Mouse (Mus musculus): ENCODE results near the gene Olfr524.

DNA sequence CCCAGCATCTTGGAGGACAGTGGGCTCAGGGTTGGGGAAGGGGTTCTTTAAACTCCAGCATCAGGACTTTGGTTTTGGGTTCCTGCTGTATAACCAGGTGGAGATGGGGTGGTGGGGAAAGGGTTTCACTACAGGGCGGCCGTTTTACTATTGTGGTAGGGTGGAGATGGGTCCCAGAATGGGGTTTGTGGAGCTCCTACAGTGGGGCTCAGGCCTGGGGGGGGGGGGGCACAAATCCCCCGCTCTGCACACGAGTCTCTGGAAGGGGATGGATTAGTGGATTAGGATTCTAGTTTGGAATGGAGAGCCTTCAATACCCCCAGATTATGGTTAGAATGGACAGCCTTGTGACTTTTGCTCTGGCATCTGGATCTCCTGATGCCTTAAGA lies 51.9 kb downstream of the Olfr524 start:
- TF ChIP-seq CTCF (IDR thresholded peaks at IDR 0.05) (no peak), EP300 (IDR thresholded peaks at IDR 0.05) (no peak)

Data from lung, postnatal 0 days (tissue).